Mouse (Mus musculus): ENCODE data around the gene Tpt1. TPM values are rescaled to one million over a fixed set of nuclear protein-coding genes. Genes with fewer than 3 reads are reported as not detected.
"Not testable (repeated sequence)": the region's sequence is repeated elsewhere in the genome, so short reads cannot be mapped to it uniquely, and the experiment has no call there.

Gene Tpt1
- polyA plus RNA-seq, 1 experiment = 4,417 TPM

DNA sequence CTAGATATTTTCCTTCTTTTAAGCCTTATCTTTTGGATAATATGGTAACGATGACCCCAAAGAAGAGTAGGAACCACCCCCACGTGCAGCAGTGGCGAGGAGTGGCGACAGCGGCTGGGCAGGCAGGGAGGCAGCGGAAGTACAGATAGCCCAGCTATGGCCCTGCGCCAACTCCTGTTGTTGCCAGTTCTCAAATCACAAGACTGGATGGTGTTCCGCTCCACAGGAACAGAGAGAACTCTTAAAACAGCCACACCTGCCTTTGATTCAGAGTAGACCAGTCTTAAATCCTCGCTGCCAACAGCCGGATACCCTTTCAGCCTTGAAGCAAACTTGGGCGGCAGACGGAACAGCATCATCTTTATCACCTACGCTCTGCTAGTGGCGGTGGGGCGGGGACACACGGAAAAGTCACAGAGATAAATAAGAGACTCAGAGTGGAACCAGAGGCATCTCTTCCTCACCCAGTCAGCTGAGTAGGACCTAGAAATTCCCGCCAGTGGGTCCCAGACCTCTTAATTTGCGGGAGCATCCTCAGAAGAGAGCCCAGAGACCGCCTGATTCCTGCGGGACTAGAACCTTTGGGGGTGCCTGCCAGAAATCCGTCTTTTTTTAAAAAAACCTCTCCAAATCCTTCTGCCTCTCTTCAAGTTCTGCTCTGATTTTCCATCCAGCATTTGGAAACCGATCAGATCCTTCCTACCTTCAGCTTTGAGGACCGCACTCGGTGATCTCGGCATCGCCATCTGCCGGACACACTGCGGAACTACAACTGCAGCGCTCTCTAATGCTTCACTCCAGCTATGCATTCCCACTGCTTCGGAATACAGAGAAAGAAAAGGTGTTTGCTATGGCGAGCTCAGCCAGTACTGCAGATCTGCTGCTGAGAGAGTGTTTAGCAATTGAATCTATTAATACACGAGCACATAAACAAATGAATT lies 15.8 kb upstream of the Tpt1 start:
- Histone ChIP-seq H3K4me3 (ENCODE audit: insufficient read depth, low read length) (peak overlapping the region; percentile 5; the same call in 1 of the 2 replicates), H3K4me1 (ENCODE audit: control insufficient read depth, insufficient read depth, low read length) (peaks cover 5% of the 10 kb centered on the region; the same call in 1 of the 2 replicates), H3K27ac (ENCODE audit: insufficient read depth, low read length) (peak overlapping the region; percentile 96)
- peak; percentile 94 for TF ChIP-seq CTCF (IDR thresholded peaks at IDR 0.05; ENCODE audit: borderline replicate concordance, insufficient read depth, low read length)
- TF ChIP-seq POLR2A (IDR thresholded peaks at IDR 0.05; ENCODE audit: low read depth, low read length) = no peak; the same call in 1 of the 2 replicates

DNA sequence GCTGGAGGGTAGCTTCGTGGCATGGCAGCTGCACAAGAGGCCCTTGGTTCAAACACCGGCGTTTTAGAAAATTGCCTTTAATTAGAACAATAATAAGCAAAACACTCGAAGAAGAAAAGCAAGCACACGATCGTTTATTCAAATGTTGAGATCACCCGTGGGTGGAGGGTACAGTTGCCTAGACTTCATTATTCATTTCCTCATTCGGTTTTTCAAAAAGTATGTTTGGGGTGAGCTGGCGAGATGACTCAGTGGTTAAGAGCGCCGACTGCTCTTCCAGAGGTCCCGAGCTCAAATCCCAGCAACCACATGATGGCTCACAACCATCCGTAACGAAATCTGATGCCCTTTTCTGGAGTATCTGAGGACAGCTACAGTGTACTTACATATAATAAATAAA lies 15.1 kb upstream of the Tpt1 start:
- H3K4me3 ChIP-seq (ENCODE audit: insufficient read depth, low read length) = not testable (repeated sequence)

GRCm38 (mm10) chr14:75832031-75832430 lies 12.9 kb upstream of the Tpt1 start:
- Histone ChIP-seq H3K27ac (ENCODE audit: insufficient read depth, low read length) (no peak overlapping the region), H3K4me1 (ENCODE audit: control insufficient read depth, insufficient read depth, low read length) (peaks cover 6% of the 10 kb centered on the region; the same call in 1 of the 2 replicates)
- TF ChIP-seq POLR2A (IDR thresholded peaks at IDR 0.05; ENCODE audit: low read depth, low read length) = no peak

More for the DNA sequence above, 15.1 kb upstream of the Tpt1 start:
- H3K27ac ChIP-seq (ENCODE audit: insufficient read depth, low read length) = peak overlapping the region; percentile 97
- not testable (repeated sequence) for H3K4me1 ChIP-seq (ENCODE audit: control insufficient read depth, insufficient read depth, low read length)

GRCm38 (mm10) chr14:75832982-75833381 lies 11.9 kb upstream of the Tpt1 start:
- peaks cover 7% of the 10 kb centered on the region; the same call in 1 of the 2 replicates for H3K4me1 ChIP-seq (ENCODE audit: control insufficient read depth, insufficient read depth, low read length)
- H3K27ac ChIP-seq (ENCODE audit: insufficient read depth, low read length) = peak overlapping the region; percentile 98
- TF ChIP-seq CTCF (IDR thresholded peaks at IDR 0.05; ENCODE audit: borderline replicate concordance, insufficient read depth, low read length) = no peak
- no peak for TF ChIP-seq POLR2A (IDR thresholded peaks at IDR 0.05; ENCODE audit: low read depth, low read length)
- peak overlapping the region; percentile 27; the same call in 1 of the 2 replicates for H3K4me3 ChIP-seq (ENCODE audit: insufficient read depth, low read length)

More at GRCm38 (mm10) chr14:75832031-75832430, 12.9 kb upstream of the Tpt1 start:
- H3K4me3 ChIP-seq (ENCODE audit: insufficient read depth, low read length) = no peak overlapping the region

- TF ChIP-seq CTCF (IDR thresholded peaks at IDR 0.05; ENCODE audit: borderline replicate concordance, insufficient read depth, low read length) (no peak), POLR2A (IDR thresholded peaks at IDR 0.05; ENCODE audit: low read depth, low read length) (no peak)
- H3K4me1 ChIP-seq (ENCODE audit: control insufficient read depth, insufficient read depth, low read length) = peaks cover 2% of the 10 kb centered on the region; the same call in 1 of the 2 replicates
- peak overlapping the region; percentile 27 for H3K4me3 ChIP-seq (ENCODE audit: insufficient read depth, low read length)
- peak overlapping the region; percentile 98 for H3K27ac ChIP-seq (ENCODE audit: insufficient read depth, low read length)
These were observed 11.2 kb upstream of the Tpt1 start for GRCm38 (mm10) chr14:75833546-75834250.

DNA sequence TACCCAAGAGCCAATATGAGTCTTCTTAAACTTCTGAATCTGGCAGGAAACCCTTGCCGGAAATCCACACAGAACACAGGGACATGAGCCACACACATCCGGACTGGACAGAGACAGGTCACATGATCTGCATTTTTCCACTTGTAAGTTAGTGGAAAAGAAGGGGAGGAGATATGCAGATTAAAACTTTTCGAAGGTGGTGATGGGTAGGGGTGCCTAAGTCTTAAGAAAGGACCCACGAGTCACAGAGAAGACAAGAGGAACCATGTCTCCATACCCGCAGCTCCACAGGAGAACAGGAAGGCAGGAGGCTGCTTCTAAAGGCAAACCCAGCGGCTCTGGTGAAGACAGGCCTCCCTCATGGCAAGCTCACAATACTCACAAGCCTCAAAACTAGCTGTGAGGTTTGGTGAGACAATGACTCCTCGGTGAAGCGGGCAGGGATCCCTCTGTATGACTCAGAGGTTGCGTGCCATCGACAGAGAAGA lies 10.6 kb upstream of the Tpt1 start:
- peak overlapping the region; percentile 38 for H3K4me3 ChIP-seq (ENCODE audit: insufficient read depth, low read length)
- peak overlapping the region; percentile 98 for H3K27ac ChIP-seq (ENCODE audit: insufficient read depth, low read length)
- no peak for TF ChIP-seq CTCF (IDR thresholded peaks at IDR 0.05; ENCODE audit: borderline replicate concordance, insufficient read depth, low read length)
- peak; percentile 81 for TF ChIP-seq POLR2A (IDR thresholded peaks at IDR 0.05; ENCODE audit: low read depth, low read length)
- H3K4me1 ChIP-seq (ENCODE audit: control insufficient read depth, insufficient read depth, low read length) = peaks cover 2% of the 10 kb centered on the region; the same call in 1 of the 2 replicates

- Histone ChIP-seq H3K27ac (ENCODE audit: insufficient read depth, low read length) (peak overlapping the region; percentile 98), H3K4me1 (ENCODE audit: control insufficient read depth, insufficient read depth, low read length) (peaks cover 2% of the 10 kb centered on the region; the same call in 1 of the 2 replicates), H3K4me3 (ENCODE audit: insufficient read depth, low read length) (peak overlapping the region; percentile 38)
- TF ChIP-seq CTCF (IDR thresholded peaks at IDR 0.05; ENCODE audit: borderline replicate concordance, insufficient read depth, low read length) (no peak), POLR2A (IDR thresholded peaks at IDR 0.05; ENCODE audit: low read depth, low read length) (no peak; the same call in 1 of the 2 replicates)
These were observed 10.0 kb upstream of the Tpt1 start for GRCm38 (mm10) chr14:75834739-75835381.

DNA sequence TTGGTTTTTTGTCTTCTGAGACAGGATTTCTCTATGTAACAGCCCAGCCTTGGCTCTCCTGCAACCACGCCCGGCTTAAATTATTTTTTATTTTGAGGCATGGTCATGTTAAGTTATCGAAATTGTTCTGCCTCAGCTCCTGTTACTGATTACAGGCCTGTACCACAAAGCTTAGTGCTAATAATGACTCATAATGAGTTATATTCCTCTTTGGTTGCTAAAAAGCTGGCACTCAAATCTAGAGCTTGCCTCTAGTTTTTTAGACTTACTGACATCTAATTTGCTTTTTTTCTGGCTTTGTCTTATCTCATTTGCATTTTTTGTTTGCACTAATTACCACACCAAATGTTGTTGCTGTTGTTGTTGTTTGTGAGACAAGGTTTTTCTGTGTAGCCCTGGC lies 8.3 kb upstream of the Tpt1 start:
- TF ChIP-seq POLR2A (IDR thresholded peaks at IDR 0.05; ENCODE audit: low read depth, low read length) (no peak), CTCF (IDR thresholded peaks at IDR 0.05; ENCODE audit: borderline replicate concordance, insufficient read depth, low read length) (no peak)
- Histone ChIP-seq H3K4me3 (ENCODE audit: insufficient read depth, low read length) (no peak overlapping the region), H3K4me1 (ENCODE audit: control insufficient read depth, insufficient read depth, low read length) (peaks cover 2% of the 10 kb centered on the region; the same call in 1 of the 2 replicates), H3K27ac (ENCODE audit: insufficient read depth, low read length) (peak overlapping the region; percentile 19; the same call in 1 of the 2 replicates)
